Mouse (Mus musculus): ENCODE measurements around the gene Zbtb18. TPM values are rescaled to one million over a fixed set of nuclear protein-coding genes. Genes with fewer than 3 reads are reported as not detected.

The Zbtb18 gene
- 3.8 and 4.3 TPM in 2 replicates for polyA plus RNA-seq (2015; fragmentation: Nextera tagmentation; extraction: Ambion mirVana)

DNA sequence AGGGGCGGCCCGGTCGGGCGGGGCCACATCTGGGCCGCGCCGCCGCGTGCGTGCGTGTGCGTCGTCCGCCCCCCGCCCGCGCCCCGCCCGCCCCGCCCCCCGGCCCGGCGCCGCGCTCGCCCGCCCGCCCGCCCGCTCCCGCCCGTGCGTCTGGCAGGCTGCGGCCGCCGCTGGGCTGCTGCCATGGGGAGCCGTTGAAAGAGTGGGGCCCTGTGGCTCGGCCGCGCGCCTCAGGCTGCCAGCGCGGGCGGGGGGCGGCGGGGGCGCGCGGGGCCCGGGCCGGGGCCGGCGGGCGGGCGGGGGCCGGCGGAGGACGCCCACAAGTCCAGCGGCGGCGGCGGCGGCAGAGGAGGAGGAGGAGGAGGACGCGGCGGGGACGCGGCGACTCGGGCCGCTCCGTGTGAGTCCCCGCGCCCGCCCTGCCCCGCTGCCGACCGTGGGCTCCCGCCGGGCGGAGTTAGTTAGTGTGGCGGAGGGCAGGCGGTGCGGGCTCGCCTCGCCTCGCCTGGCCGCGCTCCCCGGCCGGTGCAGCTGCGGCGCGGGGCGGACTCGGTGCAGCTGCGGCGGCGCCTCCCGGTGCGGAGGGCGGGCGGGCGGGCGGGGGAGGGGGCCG is at the start of gene Zbtb18:
Zbtb18 (plus strand) TSS at position 156 of the 613 bp plus-strand sequence.
- WGBS = 0% methylated on average over 36 of the region's 106 CpGs
- no peaks in the 10 kb centered on the region for H3K9me3 ChIP-seq (replicated peaks)
- H3K27ac ChIP-seq (replicated peaks) = peak within 1 kb of the TSS; percentile 92
- peak; percentile 6 for ATAC-seq (ENCODE audit: low FRiP score)
- H3K27me3 ChIP-seq (replicated peaks) = no peaks in the 10 kb centered on the region
- peak within 1 kb of the TSS; percentile 69 for H3K9ac ChIP-seq (replicated peaks)
- H3K4me3 ChIP-seq (replicated peaks) = peak within 1 kb of the TSS; percentile 83
- no peaks in the 10 kb centered on the region for H3K36me3 ChIP-seq
- peak within 1 kb of the TSS; percentile 91 for H3K4me2 ChIP-seq
- H3K4me1 ChIP-seq = peaks cover 41% of the 10 kb centered on the region

DNA sequence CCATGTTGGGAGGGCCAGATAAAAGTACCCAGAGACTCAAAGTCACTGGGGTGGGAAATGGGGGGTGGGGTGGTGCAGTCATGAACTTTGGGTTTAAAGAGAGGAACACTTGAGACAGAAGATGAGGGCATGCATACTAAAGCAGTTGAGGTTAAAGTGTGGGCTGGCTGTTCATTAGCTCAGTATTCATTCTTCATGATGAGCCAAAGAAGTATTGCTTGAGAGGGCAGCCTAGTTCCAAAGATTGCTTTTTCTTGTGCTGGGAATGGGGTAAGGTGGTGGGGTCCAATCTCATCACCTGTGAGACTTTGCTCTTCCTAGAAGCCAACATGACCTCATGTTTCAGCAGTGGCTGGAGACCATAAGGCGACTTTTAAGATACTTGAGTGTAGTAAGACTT is 44.7 kb upstream of the Zbtb18 start:
- Histone ChIP-seq H3K9ac (replicated peaks) (no peak overlapping the region), H3K4me2 (no peak overlapping the region), H3K9me3 (replicated peaks) (no peaks in the 10 kb centered on the region), H3K4me1 (no peaks in the 10 kb centered on the region), H3K36me3 (no peaks in the 10 kb centered on the region), H3K27me3 (replicated peaks) (no peaks in the 10 kb centered on the region), H3K27ac (replicated peaks) (no peak overlapping the region), H3K4me3 (replicated peaks) (no peak overlapping the region)
- ATAC-seq (ENCODE audit: low FRiP score) = no peak
- 92% methylated on average over 1 of the region's 1 CpGs for WGBS

DNA sequence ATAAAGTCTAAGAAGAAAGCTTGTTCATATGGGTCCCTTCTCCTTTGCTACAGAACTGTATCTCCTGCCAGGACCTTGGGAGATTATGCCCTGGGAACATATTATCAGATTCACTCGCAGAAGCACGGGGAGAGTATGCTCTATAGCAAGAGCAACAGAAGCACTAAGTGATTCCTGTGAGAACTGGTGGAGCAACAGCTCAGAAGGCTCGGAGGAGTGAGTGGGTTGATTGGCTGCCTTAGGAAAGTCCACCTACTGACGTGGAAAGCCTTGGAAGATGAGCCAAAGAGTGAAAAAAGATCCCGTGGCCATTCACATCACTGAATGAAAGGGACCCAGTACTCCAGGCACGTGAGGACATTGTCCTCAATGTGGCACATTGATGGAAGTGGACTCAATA is 37.0 kb upstream of the Zbtb18 start:
- H3K27me3 ChIP-seq (replicated peaks) = no peaks in the 10 kb centered on the region
- no peak overlapping the region for H3K27ac ChIP-seq (replicated peaks)
- H3K4me3 ChIP-seq (replicated peaks) = no peak overlapping the region
- H3K36me3 ChIP-seq = no peaks in the 10 kb centered on the region
- H3K9me3 ChIP-seq (replicated peaks) = no peaks in the 10 kb centered on the region
- 84% methylated on average over 6 of the region's 6 CpGs for WGBS
- no peak overlapping the region for H3K9ac ChIP-seq (replicated peaks)
- H3K4me1 ChIP-seq = no peaks in the 10 kb centered on the region
- no peak for ATAC-seq (ENCODE audit: low FRiP score)
- H3K4me2 ChIP-seq = no peak overlapping the region

DNA sequence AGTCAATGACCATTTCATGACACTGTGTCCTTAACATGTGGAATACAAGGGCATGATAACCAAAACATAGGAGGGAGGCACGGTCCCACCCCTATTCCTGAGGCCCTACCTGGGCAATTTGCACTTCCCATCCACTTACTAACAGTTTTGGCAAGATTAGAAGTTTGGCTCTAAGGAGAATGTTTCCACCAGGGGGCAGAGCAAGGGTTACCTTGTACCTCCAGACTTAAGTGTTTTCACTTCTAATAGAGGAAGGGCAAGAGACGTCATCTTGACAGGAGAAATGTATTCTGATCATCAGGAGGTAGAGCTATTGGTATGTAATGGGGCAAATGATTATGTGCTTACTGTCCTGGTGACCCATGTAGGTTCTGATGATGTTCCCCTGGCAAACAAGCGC is 33.5 kb upstream of the Zbtb18 start:
- H3K27ac ChIP-seq (replicated peaks) = no peak overlapping the region
- no peak overlapping the region for H3K4me3 ChIP-seq (replicated peaks)
- H3K4me1 ChIP-seq = peaks cover 16% of the 10 kb centered on the region
- no peaks in the 10 kb centered on the region for H3K36me3 ChIP-seq
- no peaks in the 10 kb centered on the region for H3K9me3 ChIP-seq (replicated peaks)
- no peak overlapping the region for H3K4me2 ChIP-seq
- H3K9ac ChIP-seq (replicated peaks) = no peak overlapping the region
- ATAC-seq (ENCODE audit: low FRiP score) = no peak
- WGBS = 87% methylated on average over 3 of the region's 3 CpGs
- no peaks in the 10 kb centered on the region for H3K27me3 ChIP-seq (replicated peaks)

DNA sequence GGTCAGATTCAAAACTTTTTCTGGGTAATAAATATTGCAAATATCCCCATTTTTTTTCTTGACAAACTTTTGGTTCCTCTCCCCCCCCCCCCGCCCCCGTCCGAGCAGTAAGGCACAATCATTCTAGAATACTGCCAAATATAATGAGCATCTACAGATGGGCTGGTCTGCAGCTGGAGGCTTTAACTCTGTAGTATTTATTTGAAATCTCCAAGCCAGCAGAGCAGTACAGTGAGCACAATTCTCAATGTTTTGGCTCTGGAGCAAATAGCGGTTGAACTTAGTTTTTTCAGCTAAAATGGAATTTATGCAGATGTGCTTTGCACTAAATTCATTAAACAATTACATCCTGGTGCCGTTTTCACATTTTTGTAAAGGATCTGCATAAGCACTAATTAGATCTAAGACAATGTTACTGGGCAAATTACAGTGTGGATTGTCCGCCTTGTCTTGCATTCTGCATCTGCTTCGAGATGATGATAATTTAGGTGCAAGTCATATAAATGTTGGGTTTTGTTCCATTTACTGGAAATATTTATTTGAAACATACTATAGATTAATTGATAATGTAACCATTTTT is 31.3 kb upstream of the Zbtb18 start:
- no peak overlapping the region for H3K9ac ChIP-seq (replicated peaks)
- 0 out of 2 replicates have a peak overlapping the region, but pooled peaks have one; percentile 3 for H3K27ac ChIP-seq (replicated peaks)
- no peak overlapping the region for H3K4me3 ChIP-seq (replicated peaks)
- peak overlapping the region; percentile 41 for H3K4me2 ChIP-seq
- H3K9me3 ChIP-seq (replicated peaks) = no peaks in the 10 kb centered on the region
- H3K36me3 ChIP-seq = no peaks in the 10 kb centered on the region
- WGBS = 44% methylated on average over 7 of the region's 7 CpGs
- peaks cover 16% of the 10 kb centered on the region for H3K4me1 ChIP-seq
- no peaks in the 10 kb centered on the region for H3K27me3 ChIP-seq (replicated peaks)
- no peak for ATAC-seq (ENCODE audit: low FRiP score)

DNA sequence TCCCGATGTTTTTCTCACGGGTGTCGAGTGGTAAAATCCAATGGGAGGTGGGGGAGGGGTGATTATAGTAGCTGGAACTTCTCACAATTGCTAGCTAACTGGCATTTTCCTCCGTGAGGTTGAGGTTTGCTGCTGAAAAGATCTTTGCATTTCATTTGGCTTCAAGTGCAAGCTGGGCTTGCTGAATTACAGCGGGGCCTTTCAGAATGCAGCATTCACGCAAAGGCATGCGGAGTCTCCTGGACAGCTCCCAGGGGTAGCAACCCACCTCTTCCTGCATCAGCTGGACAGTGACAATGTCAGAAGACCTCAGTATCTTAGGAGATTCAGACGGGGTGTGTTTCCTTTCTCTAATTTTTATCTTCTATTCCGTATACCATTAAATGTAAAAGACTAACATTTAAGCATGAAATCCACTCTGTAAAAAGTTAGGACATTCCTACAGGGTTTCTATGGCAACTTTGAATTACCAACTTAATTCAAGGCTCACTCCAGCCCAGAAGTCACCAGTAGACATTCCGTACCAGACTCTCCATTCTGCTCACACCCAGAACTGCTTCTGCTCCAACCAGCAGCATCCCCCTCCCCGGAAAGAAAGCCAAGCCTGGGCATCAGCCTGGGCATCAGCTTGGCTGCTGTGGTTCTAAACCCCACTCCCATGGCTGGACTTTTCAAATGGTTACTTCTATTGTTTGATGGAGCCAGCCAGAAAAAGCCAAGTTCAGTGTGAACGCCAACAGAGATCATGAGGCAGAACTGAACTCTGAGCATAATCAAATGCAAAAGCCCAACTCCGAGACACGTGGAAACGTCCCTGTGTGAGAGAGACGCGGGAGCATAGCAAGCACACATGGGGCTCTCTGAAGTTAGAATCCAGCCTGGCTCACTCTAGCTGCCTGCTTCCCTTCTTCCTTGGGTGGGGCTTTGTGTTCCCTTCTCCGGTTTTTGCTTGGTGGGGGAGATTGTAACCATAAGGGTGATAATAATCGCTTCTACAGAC is 30.5 kb upstream of the Zbtb18 start:
- Histone ChIP-seq H3K9ac (replicated peaks) (no peak overlapping the region), H3K27me3 (replicated peaks) (no peaks in the 10 kb centered on the region), H3K4me2 (peak overlapping the region; percentile 41), H3K36me3 (no peaks in the 10 kb centered on the region), H3K4me1 (peaks cover 16% of the 10 kb centered on the region), H3K27ac (replicated peaks) (0 out of 2 replicates have a peak overlapping the region, but pooled peaks have one; percentile 23), H3K9me3 (replicated peaks) (no peaks in the 10 kb centered on the region), H3K4me3 (replicated peaks) (0 out of 2 replicates have a peak overlapping the region, but pooled peaks have one; percentile 2)
- ATAC-seq (ENCODE audit: low FRiP score) = peak; percentile 80
- 14% methylated on average over 19 of the region's 19 CpGs for WGBS

DNA sequence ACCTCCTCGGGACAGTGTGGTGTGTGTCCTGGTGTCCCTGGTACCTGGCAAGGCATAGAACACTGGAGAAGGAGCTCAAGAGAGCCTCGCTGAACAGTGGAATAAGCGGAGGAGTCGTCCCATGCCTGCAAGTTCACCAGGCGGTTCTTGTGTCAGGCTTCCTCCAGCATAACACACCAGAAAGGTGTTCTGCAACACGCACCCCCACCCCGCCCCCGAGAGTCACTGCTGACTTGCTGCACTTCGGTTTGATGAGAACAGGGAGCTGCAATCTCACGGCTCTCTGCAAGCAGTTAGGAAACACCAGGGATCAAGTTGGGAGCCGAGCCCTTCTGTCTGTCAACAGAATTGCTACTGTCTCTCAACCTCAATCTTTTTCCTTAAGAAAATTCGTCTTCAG is 22.8 kb upstream of the Zbtb18 start:
- no peaks in the 10 kb centered on the region for H3K36me3 ChIP-seq
- no peak overlapping the region for H3K27ac ChIP-seq (replicated peaks)
- no peak overlapping the region for H3K4me3 ChIP-seq (replicated peaks)
- no peak overlapping the region for H3K4me2 ChIP-seq
- no peak for ATAC-seq (ENCODE audit: low FRiP score)
- 83% methylated on average over 12 of the region's 12 CpGs for WGBS
- no peaks in the 10 kb centered on the region for H3K27me3 ChIP-seq (replicated peaks)
- no peak overlapping the region for H3K9ac ChIP-seq (replicated peaks)
- no peaks in the 10 kb centered on the region for H3K9me3 ChIP-seq (replicated peaks)
- no peaks in the 10 kb centered on the region for H3K4me1 ChIP-seq

DNA sequence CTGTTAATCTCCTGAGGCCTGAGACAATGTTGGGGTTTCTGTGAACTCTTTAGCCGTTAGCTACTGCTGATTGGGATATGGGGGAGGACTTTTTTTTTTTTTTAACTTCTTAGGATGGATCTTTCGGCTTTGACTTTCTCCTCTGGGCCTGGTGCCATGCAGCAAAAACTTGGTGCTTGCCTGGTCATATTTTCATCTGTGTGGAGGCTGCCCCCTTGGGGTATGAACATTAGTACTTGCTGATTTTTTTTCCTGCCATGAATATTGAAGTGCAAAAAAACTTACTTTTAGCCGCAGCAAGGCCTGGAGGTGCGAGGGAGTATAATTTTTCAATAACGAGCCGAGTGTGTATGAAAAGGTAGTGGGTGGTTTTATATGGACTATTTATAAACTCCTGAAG is 22.0 kb upstream of the Zbtb18 start:
- no peak overlapping the region for H3K9ac ChIP-seq (replicated peaks)
- no peak overlapping the region for H3K27ac ChIP-seq (replicated peaks)
- 82% methylated on average over 6 of the region's 6 CpGs for WGBS
- no peaks in the 10 kb centered on the region for H3K27me3 ChIP-seq (replicated peaks)
- ATAC-seq (ENCODE audit: low FRiP score) = no peak
- H3K9me3 ChIP-seq (replicated peaks) = no peaks in the 10 kb centered on the region
- H3K4me3 ChIP-seq (replicated peaks) = no peak overlapping the region
- H3K4me1 ChIP-seq = no peaks in the 10 kb centered on the region
- no peak overlapping the region for H3K4me2 ChIP-seq
- no peaks in the 10 kb centered on the region for H3K36me3 ChIP-seq

DNA sequence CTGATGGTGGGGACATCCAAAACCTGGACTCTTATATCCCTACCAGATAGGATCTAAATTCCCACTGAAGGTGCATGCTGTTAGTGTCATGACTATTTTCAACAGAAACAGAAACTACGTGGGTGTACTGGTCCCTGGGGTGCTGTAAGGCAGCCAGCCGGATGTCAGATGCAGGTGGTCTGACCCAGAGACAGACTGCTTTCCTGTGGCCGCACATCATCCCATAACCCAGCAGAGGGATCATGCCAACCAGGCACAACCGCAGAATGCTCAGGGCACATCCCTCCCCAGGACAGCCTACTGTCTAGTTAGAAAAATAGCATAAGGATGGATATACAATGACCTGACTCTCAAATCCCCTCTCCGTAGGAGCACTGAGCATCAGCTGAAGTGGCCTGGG is 14.3 kb upstream of the Zbtb18 start:
- WGBS = 55% methylated on average over 5 of the region's 5 CpGs
- Histone ChIP-seq H3K9ac (replicated peaks) (no peak overlapping the region), H3K4me2 (peak overlapping the region; percentile 15; the same call in 1 of the 2 replicates)

DNA sequence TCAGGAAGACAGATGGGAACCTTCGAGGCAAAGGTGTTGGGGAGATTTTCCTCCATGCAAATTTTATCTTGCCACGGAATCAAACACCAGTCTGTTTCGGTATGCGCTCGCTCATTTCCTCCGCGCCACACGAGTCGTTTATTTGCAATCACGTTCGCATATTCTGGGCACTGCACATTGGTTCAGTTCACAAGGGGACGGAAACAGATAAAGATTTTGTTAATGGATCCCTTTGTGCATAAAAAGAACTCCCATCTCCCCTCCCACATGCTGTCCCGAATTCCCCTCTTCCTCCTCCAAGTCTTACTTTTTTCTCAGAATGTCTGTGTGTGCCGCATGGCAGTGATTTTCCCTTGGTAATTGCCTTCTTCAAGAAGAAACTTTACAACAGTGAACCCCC is 13.8 kb upstream of the Zbtb18 start:
- Histone ChIP-seq H3K4me2 (peak overlapping the region; percentile 15; the same call in 1 of the 2 replicates), H3K27me3 (replicated peaks) (no peaks in the 10 kb centered on the region), H3K4me3 (replicated peaks) (no peak overlapping the region), H3K4me1 (peaks cover 8% of the 10 kb centered on the region; the same call in 1 of the 2 replicates), H3K27ac (replicated peaks) (no peak overlapping the region), H3K9ac (replicated peaks) (no peak overlapping the region), H3K9me3 (replicated peaks) (no peaks in the 10 kb centered on the region), H3K36me3 (no peaks in the 10 kb centered on the region)
- ATAC-seq (ENCODE audit: low FRiP score) = no peak
- WGBS = 57% methylated on average over 14 of the region's 14 CpGs

More for the DNA sequence above, 14.3 kb upstream of the Zbtb18 start:
- H3K4me3 ChIP-seq (replicated peaks) = no peak overlapping the region
- no peak overlapping the region for H3K27ac ChIP-seq (replicated peaks)
- H3K9me3 ChIP-seq (replicated peaks) = no peaks in the 10 kb centered on the region
- ATAC-seq (ENCODE audit: low FRiP score) = no peak
- H3K27me3 ChIP-seq (replicated peaks) = no peaks in the 10 kb centered on the region
- H3K4me1 ChIP-seq = peaks cover 8% of the 10 kb centered on the region; the same call in 1 of the 2 replicates
- H3K36me3 ChIP-seq = no peaks in the 10 kb centered on the region

DNA sequence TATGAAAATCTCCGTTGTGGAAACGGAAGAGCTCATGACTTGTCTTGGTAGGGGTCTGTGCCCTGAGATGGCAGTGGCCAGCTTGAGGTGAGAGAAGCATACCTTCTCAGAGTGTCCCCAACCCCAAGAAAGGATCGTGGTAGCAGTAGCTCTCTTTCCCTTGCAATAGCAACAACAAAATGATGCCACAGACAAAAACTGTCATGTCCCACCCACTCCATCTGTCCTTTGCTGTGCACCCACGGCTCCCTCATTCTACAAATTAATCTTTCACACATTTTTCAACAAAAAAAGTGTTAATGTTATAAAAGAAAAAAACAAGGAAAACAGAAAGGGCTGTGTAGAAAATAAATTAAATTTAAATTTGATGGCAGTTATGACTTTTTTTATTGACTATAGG is 13.1 kb upstream of the Zbtb18 start:
- no peak overlapping the region for H3K27ac ChIP-seq (replicated peaks)
- no peaks in the 10 kb centered on the region for H3K9me3 ChIP-seq (replicated peaks)
- H3K4me1 ChIP-seq = peaks cover 8% of the 10 kb centered on the region; the same call in 1 of the 2 replicates
- H3K4me3 ChIP-seq (replicated peaks) = no peak overlapping the region
- WGBS = 82% methylated on average over 4 of the region's 4 CpGs
- ATAC-seq (ENCODE audit: low FRiP score) = no peak
- H3K27me3 ChIP-seq (replicated peaks) = no peaks in the 10 kb centered on the region
- no peaks in the 10 kb centered on the region for H3K36me3 ChIP-seq
- H3K9ac ChIP-seq (replicated peaks) = no peak overlapping the region
- H3K4me2 ChIP-seq = no peak overlapping the region

All from neural tube, embryonic 15.5 days (tissue).